Mouse (Mus musculus): ENCODE data around the gene Gm39115.

Gene Gm39115

GRCm38 (mm10) chr7:142095183-142095931 is 40.5 kb downstream of the Gm39115 start, which contains the start of gene Dusp8:
Dusp8 (minus strand) TSS chr7:142095843.
- peak; percentile 81 for DNase-seq (ENCODE audit: low read depth, low spot score)

- peak; percentile 58 for DNase-seq (ENCODE audit: low read depth, low spot score)
These were observed 41.3 kb downstream of the Gm39115 start for GRCm38 (mm10) chr7:142094301-142095143.

- DNase-seq (ENCODE audit: low read depth, low spot score): no peak
These were observed 42.1 kb downstream of the Gm39115 start for GRCm38 (mm10) chr7:142093696-142094240.

GRCm38 (mm10) chr7:142092991-142093390 is 42.8 kb downstream of the Gm39115 start:
- DNase-seq (ENCODE audit: low read depth, low spot score): no peak

- DNase-seq (ENCODE audit: low read depth, low spot score): peak; percentile 59
These were observed 44.0 kb downstream of the Gm39115 start for GRCm38 (mm10) chr7:142091848-142092247.

- no peak for DNase-seq (ENCODE audit: low read depth, low spot score)
These were observed 46.0 kb downstream of the Gm39115 start for GRCm38 (mm10) chr7:142089648-142090447.

- no peak for DNase-seq (ENCODE audit: low read depth, low spot score)
These were observed 46.9 kb downstream of the Gm39115 start for GRCm38 (mm10) chr7:142088886-142089285.

- no peak for DNase-seq (ENCODE audit: low read depth, low spot score)
These were observed 48.7 kb downstream of the Gm39115 start for GRCm38 (mm10) chr7:142087069-142087652.

GRCm38 (mm10) chr7:142086159-142086905 is 49.5 kb downstream of the Gm39115 start:
- no peak for DNase-seq (ENCODE audit: low read depth, low spot score)

Data from R1 (cell line).